Mouse (Mus musculus) kidney, adult 2 months (tissue): ENCODE results near the gene Eefsec.

Experiments used
- CTCF ChIP-seq: fragments of 200-500 bp; conservative IDR thresholded peaks from 2 replicates; pipeline ENCODE4 v1.5.1; 2011; ENCODE audit warnings: low read depth, mild to moderate bottlenecking, control low read depth, low read length, moderate library complexity, mixed read lengths; ENCODE audit not compliant: insufficient read depth, insufficient read length
- POLR2A ChIP-seq: fragments of 200-500 bp; IDR thresholded peaks from one replicate; pipeline ENCODE4 v1.6.1; 2011; ENCODE audit warnings: low read depth, low read length, control low read depth

- no peak for TF ChIP-seq POLR2A
- TF ChIP-seq CTCF, result no peak
These were observed 88.1 kb downstream of the Eefsec start for GRCm38 (mm10) chr6:88358210-88358609.
